Mouse (Mus musculus) kidney, postnatal 4 days (tissue): ENCODE measurements at regions not wholly inside any gene's neighbourhood (a gene's known extent, or its start where the extent isn't known, plus 50 kb on each side); places are given as distances from the start of the nearest gene placed in this dataset.

Experiments
- DNase-seq, 2 experiments: peaks; one replicate each; pipeline ENCODE4 v3.0.0; 2021; ENCODE audit warnings: mixed read lengths in 2 of 2

DNA sequence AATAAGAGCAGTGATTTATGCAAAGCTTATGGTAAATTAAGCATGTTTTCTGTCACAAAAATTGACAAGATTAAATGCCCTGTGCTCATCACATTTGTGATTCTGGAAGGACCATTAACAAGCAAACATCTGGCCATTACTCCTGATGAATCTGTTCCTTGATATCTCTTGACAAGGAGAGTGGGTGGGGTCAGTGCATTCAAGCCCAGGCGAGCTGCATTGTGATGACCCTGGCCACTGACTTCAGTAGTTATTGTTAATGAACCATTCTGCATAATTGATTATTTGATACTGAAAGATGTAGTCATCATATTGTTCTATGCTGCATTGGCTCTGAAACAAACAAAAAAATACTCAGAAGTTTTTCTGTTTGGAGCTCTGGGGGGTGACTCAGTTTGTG is 115.4 kb upstream of the Prmt6 start:
- DNase-seq: no peak

DNA sequence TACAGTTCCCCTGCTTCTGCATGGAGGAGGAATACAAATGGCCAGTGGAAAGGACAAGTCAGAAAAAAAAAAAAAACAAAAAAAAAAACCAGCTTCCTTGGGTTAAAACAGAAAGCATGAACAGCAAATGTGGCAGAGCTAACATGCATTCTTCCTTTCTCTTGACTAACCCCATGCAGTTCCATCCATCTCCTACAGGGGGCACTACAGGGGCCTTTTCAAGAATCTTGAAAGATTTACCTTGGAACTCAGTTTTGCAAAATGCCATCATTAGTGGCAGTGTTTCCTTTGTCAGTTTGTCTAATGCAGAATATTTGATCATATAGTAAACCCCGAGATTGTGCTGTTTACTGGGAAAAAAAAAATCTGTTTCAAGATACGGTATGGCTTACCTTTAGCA is 111.1 kb upstream of the Prmt6 start:
- DNase-seq: peak in 1 of 2 experiments; percentile 3

DNA sequence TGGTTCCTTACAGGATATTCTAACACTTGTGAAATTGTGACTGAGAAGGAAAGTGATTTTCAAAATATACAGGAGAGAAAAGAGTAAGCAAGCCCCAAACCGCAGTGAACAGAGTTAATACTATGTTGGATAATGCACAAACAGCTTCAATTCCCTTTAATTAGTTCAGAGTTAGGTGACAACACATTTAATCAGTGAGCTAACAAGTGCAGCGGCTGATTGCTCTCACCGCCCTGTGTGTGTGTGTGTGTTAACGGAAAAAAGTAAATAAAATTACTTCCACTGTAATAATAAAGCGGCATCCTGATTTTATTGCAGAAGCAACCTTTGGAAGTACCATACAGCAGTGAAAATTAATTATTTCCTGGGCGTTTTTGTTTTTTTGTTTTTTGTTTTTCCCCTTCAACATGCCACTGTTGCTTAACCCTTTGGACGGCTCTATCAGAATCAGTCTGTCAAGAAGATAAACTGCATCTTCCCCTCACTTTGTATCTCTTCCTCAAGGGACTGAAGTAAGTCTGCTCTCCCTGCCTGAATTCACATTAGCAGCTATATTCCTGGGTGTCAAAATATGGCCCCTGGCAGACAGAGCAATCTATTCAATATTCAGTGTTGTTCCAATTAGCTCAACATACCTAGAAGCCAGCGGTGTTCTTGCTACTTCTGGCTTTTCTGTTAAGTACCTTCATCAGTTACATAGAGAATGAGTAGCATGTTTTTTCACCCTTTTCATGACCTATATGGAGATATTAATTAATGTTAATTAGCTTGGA is 106.2 kb upstream of the Prmt6 start:
- DNase-seq: no peak

- no peak for DNase-seq
These were observed 102.9 kb upstream of the Prmt6 start for GRCm38 (mm10) chr3:110353654-110354053.

DNA sequence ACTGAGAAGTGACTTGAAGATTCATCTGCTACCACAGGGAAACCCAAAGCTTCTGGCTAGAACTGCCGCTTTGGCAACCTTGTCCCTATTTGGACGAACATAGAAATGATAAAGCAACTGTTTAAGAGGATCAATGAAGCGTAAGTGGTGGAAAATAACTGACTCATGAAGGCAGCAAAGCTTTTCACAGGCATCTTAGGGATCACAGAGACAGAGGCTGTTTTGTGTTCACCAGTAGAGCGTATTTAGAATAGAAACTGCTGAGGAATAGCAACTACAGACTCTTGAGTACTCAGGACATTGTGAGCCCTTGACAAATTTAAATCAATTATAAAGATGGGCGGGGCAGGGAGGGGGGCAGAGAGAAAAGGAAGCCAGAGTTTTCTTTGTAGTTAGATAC is 99.3 kb upstream of the Prmt6 start:
- DNase-seq: no peak

- DNase-seq: no peak
These were observed 98.6 kb upstream of the Prmt6 start for GRCm38 (mm10) chr3:110349446-110349845.

GRCm38 (mm10) chr3:110344846-110345245 is 94.0 kb upstream of the Prmt6 start:
- peak in 1 of 2 experiments; percentile 1 for DNase-seq

DNA sequence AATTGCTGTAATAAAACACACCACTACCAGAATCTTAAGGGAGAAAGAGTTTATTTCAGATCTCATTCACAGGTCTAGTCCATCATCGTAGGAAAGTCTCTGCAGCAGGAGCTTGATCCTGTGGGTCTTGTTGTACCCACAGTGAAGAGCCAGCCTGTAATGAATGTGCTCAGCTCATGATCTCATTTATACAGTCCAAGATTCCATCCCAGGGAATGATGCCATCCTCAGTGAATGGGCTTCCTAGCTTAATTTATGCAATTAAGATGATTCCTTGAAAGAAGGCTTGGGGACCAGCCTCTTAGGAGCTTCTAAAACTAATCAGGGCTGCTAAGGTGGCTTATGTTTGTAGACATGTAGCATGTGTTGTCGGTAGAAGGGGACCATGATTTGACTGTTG is 89.3 kb upstream of the Prmt6 start:
- DNase-seq: no peak

- no peak for DNase-seq
These were observed 88.3 kb upstream of the Prmt6 start for GRCm38 (mm10) chr3:110339026-110339606.

- DNase-seq: no peak
These were observed 78.4 kb upstream of the Prmt6 start for GRCm38 (mm10) chr3:110329175-110329574.

GRCm38 (mm10) chr3:110310270-110310669 is 59.5 kb upstream of the Prmt6 start:
- DNase-seq: no peak

DNA sequence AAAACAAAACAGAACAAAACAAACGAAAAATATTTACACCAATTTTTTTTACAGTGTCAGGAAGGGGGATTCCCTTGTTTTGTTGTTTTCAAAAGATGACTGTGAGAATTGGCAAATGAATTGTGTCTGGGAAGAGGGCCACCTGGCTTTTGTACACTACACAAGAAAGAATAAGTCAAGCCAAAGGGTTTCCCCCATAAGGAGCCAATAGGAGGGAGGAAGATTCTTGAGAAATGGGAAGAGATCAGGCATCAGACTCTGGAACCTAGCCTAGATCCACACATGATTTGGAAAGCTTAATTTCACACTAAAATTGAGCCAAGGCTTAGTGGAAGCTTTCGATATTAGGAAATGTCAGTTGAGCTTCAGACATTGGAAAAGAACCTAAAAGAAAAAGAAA is 52.4 kb upstream of the Prmt6 start:
- DNase-seq: no peak
